Mouse (Mus musculus) heart, adult 2 months (tissue): ENCODE measurements around the gene Mef2c.

Source experiments
- CTCF ChIP-seq: fragments of 200-600 bp; IDR thresholded peaks from 2 replicates; pipeline ENCODE4 v1.8.1; 2022; ENCODE audit warnings: antibody characterized with exemption, mild to moderate bottlenecking, moderate library complexity
- EP300 ChIP-seq: fragments of 200-500 bp; IDR thresholded peaks from 2 replicates; pipeline ENCODE4 v1.6.1; 2011; ENCODE audit warnings: low read depth, low read length, control low read depth; ENCODE audit not compliant: insufficient read depth
- POLR2A ChIP-seq: fragments of 200-500 bp; IDR thresholded peaks from 2 replicates; pipeline ENCODE4 v1.6.1; 2011; ENCODE audit warnings: mild to moderate bottlenecking, low read depth, low read length, control low read depth; ENCODE audit not compliant: insufficient read depth

DNA sequence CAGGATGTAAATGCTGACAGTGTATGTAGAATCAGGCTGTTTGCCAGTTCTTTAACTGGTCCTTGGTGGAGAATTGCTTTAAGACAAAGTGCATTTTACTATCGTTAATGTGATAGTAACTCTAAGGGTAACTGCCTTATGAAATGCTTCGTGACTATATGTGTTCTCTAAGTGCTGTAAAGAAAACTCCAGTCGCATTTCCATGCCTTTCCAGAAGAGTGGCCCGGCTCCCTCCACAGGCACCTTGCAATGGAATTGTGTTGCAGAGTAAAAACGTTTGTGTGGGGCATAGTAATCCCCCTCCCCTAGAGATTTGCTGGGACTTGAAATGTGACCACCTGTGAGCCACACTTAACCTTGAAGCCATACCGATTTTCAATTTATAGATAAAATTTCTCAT lies 22.2 kb downstream of the Mef2c start:
- TF ChIP-seq POLR2A = no peak
- TF ChIP-seq EP300 = no peak
- TF ChIP-seq CTCF = no peak
